Mouse (Mus musculus) kidney, adult 2 months (tissue): ENCODE results near the gene Sf3b3. TPM values are rescaled to one million over a fixed set of nuclear protein-coding genes. Genes with fewer than 3 reads are reported as not detected.

Experiments used
- DNase-seq: peaks from one replicate; pipeline ENCODE4 v3.0.0; 2021
- H3K27ac ChIP-seq: fragments of 200-500 bp; 2 replicates; pipeline ENCODE4 v1.5.1; 2012; ENCODE audit warnings: low read depth, low read length, control low read depth, inconsistent platforms; ENCODE audit not compliant: insufficient read depth
- H3K27me3 ChIP-seq: fragments of 200-500 bp; replicated peaks from 2 replicates; pipeline ENCODE4 v1.6.1; 2012; ENCODE audit warnings: mild to moderate bottlenecking, moderate library complexity, low read length, inconsistent platforms; ENCODE audit not compliant: control insufficient read depth, insufficient read depth
- H3K36me3 ChIP-seq: fragments of 200-500 bp; 2 replicates; pipeline ENCODE4 v1.6.1; 2012; ENCODE audit warnings: mild to moderate bottlenecking, moderate library complexity, low read length, inconsistent platforms; ENCODE audit not compliant: control insufficient read depth, insufficient read depth
- H3K4me1 ChIP-seq: fragments of 200-500 bp; 2 replicates; pipeline ENCODE4 v1.6.1; 2011; ENCODE audit warnings: low read length; ENCODE audit not compliant: control insufficient read depth, insufficient read depth
- H3K4me3 ChIP-seq: fragments of 200-500 bp; 2 replicates; pipeline ENCODE4 v1.5.1; 2011; ENCODE audit warnings: mild to moderate bottlenecking, low read depth, low read length, control low read depth; ENCODE audit not compliant: insufficient read depth
- CTCF ChIP-seq: fragments of 200-500 bp; conservative IDR thresholded peaks from 2 replicates; pipeline ENCODE4 v1.5.1; 2011; ENCODE audit warnings: low read depth, mild to moderate bottlenecking, control low read depth, low read length, moderate library complexity, mixed read lengths; ENCODE audit not compliant: insufficient read depth, insufficient read length
- POLR2A ChIP-seq: fragments of 200-500 bp; IDR thresholded peaks from one replicate; pipeline ENCODE4 v1.6.1; 2011; ENCODE audit warnings: low read depth, low read length, control low read depth
- WGBS: fragments of 180-500 bp; shearing (Covaris S2); methylation state at CpG from one replicate; pipeline ENCODE4 v1.1.7; 2018; 5-methylcytosine and 5-hydroxymethylcytosine counted together
- polyA plus RNA-seq: library from polyadenylated mRNA; depleted of rRNA; stranded (reverse); fragments of >200 nt; gene quantifications from 2 replicates; pipeline ENCODE4 v1.2.3, GENCODE M21; 2012

The Sf3b3 gene
- polyA plus RNA-seq, 1 experiment = 25.9 TPM

DNA sequence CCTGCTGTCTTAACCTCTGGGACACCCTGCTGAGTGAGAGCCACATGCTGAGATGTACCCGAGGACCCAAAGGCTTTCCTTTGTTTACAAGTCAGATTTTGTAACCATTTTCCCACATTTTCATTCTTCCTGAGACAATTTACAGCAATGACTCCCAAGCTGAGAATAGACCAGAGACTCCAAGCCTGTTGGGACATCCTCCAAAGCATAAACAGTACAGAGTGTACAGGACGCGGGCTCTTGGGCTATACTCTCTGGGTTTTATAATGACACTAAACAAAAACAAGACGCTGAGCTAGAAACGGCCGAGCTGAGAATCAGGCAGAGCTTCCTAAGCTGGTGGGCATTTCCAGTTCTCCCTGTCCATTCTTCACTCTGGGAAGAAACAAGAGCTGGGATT, 71.9 kb downstream of the Sf3b3 start:
- no peak for TF ChIP-seq POLR2A
- WGBS = 78% methylated on average over 6 of the region's 6 CpGs
- H3K4me3 ChIP-seq = no peak overlapping the region

DNA sequence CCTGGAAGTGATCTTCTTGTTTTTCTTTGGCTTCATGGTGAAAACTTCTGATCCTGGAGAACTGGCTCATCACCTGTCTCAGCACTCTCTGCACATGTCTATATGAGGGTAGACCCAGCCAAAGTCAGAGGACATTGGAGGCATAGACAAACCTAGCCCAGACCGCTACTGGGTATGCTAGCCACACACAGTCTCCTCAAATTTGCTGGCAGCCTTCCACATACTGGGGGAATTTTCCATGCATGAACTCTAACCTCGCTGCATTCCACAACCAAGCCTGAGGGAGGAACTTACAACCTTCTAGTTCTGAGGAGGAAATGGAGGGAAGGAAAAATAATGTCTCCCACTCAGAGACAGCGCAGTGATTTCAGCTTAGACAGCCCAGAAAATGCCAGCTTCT, 72.5 kb downstream of the Sf3b3 start:
- Histone ChIP-seq H3K36me3 (no peaks in the 10 kb centered on the region), H3K27me3 (no peaks in the 10 kb centered on the region), H3K27ac (peak overlapping the region; percentile 95), H3K4me3 (no peak overlapping the region), H3K4me1 (peaks cover 11% of the 10 kb centered on the region)
- WGBS = 17% methylated on average over 3 of the region's 3 CpGs
- DNase-seq = peak; percentile 95
- TF ChIP-seq POLR2A = no peak
- no peak for TF ChIP-seq CTCF

More for the DNA sequence above, 71.9 kb downstream of the Sf3b3 start:
- Histone ChIP-seq H3K4me1 (peaks cover 11% of the 10 kb centered on the region), H3K27me3 (no peaks in the 10 kb centered on the region), H3K27ac (peak overlapping the region; percentile 95), H3K36me3 (no peaks in the 10 kb centered on the region)
- DNase-seq = peak; percentile 36

DNA sequence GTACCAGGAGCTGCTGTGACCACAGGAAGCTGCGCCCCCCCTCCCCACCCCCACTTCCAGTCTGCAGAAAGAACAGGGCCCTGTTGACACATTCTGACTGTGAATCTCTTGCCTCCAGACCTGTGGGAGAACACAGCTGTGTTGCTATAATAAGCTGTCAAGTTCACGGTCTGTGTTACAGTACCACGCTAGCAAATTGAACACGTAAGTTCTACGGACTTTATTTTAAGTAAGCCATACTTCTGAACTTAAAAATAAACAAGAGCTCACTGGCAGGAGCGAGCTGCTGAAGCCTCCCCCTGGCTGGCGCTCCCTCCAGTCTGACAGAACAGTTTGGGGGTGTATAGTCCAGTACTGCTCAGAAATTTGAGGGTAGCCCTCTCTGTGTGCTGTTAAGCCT, 74.1 kb downstream of the Sf3b3 start:
- H3K4me1 ChIP-seq = peaks cover 11% of the 10 kb centered on the region
- no peak overlapping the region for H3K27ac ChIP-seq
- no peak overlapping the region for H3K4me3 ChIP-seq
- no peak for DNase-seq
- 68% methylated on average over 7 of the region's 7 CpGs for WGBS
- no peaks in the 10 kb centered on the region for H3K36me3 ChIP-seq
- TF ChIP-seq CTCF (no peak), POLR2A (no peak)
- H3K27me3 ChIP-seq = no peaks in the 10 kb centered on the region

DNA sequence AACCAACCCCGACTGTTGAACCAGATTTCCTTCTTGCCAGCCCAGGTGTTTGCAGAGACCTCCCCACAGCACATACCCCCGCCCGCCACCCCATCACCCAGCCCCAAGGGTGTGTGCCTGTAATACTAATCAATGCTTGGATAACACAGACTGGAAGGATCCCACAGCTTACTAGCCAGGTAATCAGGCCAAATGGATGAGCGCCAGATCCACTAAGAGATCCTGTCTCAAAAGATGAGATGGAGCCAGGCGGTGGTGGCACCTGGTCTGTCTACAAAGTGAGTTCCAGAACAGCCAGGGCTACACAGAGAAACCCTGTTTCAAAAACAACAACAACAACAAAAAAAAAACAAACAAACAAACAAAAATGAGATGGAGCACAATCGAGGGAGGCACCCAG, 79.3 kb downstream of the Sf3b3 start:
- Histone ChIP-seq H3K27me3 (no peaks in the 10 kb centered on the region), H3K4me3 (no peak overlapping the region), H3K36me3 (no peaks in the 10 kb centered on the region), H3K27ac (no peak overlapping the region), H3K4me1 (no peaks in the 10 kb centered on the region)
- no peak for TF ChIP-seq CTCF
- 88% methylated on average over 6 of the region's 6 CpGs for WGBS
- DNase-seq = no peak

DNA sequence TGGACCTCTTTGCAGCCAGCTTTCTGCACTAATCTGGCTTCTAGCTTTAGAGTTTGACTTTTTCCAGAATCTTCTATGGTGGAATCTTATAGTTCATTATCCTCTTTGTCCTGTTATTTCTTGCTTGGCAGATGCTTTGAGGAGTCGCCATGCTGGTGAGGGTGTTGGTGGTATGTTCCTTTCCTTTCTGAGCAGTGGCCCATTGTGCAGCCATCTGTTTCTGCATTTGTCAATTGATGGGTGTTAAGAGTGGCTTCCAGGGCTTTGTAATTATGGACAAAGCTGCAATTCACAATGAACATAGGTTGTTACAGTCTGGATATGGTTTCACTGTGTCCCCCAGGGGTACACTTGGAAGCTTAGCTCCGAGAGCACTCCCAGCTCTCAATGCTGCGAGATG, 81.9 kb downstream of the Sf3b3 start:
- no peak overlapping the region for H3K27ac ChIP-seq
- H3K27me3 ChIP-seq = no peaks in the 10 kb centered on the region
- H3K4me3 ChIP-seq = no peak overlapping the region
- peaks cover 5% of the 10 kb centered on the region; the same call in 1 of the 2 replicates for H3K4me1 ChIP-seq
- 93% methylated on average over 3 of the region's 3 CpGs for WGBS
- TF ChIP-seq CTCF (no peak), POLR2A (no peak)
- no peaks in the 10 kb centered on the region for H3K36me3 ChIP-seq
- DNase-seq = no peak

DNA sequence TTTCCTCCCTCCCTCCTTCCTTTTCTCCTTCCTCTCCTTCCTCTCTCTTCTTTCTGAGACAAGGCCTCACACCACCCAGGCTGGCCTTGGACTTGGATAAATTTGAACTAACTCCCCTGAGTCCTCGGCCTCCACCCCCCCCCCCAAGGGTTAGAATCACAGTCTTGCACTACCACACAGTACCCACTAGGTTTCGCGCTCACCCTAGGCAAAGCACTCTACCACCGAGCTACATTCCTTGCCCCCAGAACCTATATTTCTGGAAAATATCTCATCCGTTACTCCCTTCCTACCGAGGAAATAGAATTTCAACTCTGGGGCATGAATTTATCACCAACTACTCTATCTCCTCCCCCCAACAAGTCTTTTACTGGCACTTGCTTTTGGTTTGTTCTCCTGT, 84.6 kb downstream of the Sf3b3 start:
- H3K4me1 ChIP-seq = peaks cover 5% of the 10 kb centered on the region; the same call in 1 of the 2 replicates
- TF ChIP-seq CTCF = peak; percentile 44
- TF ChIP-seq POLR2A = no peak
- no peaks in the 10 kb centered on the region for H3K36me3 ChIP-seq
- H3K27me3 ChIP-seq = no peaks in the 10 kb centered on the region
- H3K27ac ChIP-seq = peak overlapping the region; percentile 9; the same call in 1 of the 2 replicates
- 33% methylated on average over 6 of the region's 6 CpGs for WGBS
- no peak overlapping the region for H3K4me3 ChIP-seq
- peak; percentile 14 for DNase-seq

DNA sequence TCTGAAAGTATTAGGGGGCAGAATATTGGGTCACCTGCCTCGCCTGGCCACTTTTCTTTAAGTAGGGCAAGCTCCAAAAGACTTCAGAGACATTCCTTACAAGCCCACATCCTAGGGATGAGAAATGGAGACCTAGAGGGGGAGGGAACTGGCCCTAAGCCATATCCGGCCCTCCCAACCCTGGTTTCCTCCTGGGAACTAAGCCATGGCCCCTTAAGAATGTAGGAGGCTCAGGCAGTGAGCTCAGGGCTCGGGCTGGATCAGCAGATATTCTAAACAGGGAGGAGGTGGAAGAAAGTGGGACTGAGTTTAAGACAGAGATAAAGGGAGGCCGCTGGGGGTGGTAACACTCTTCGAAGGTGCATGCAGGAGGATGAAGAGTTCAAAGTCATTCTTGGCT, 85.4 kb downstream of the Sf3b3 start:
- TF ChIP-seq POLR2A (no peak), CTCF (no peak)
- DNase-seq = peak; percentile 90
- 45% methylated on average over 5 of the region's 5 CpGs for WGBS
- no peaks in the 10 kb centered on the region for H3K36me3 ChIP-seq
- H3K27me3 ChIP-seq = no peaks in the 10 kb centered on the region
- peak overlapping the region; percentile 41 for H3K27ac ChIP-seq
- H3K4me1 ChIP-seq = peaks cover 5% of the 10 kb centered on the region; the same call in 1 of the 2 replicates
- no peak overlapping the region for H3K4me3 ChIP-seq
